Mouse (Mus musculus): ENCODE measurements around the gene Cntrob. TPM values are rescaled to one million over a fixed set of nuclear protein-coding genes. Genes with fewer than 3 reads are reported as not detected.
A peak's percentile ranks its signal among the peaks of the same experiment; 100 is the strongest.

The Cntrob gene
- polyA plus RNA-seq, 1 experiment from 2014 or later: 24.5 TPM

DNA sequence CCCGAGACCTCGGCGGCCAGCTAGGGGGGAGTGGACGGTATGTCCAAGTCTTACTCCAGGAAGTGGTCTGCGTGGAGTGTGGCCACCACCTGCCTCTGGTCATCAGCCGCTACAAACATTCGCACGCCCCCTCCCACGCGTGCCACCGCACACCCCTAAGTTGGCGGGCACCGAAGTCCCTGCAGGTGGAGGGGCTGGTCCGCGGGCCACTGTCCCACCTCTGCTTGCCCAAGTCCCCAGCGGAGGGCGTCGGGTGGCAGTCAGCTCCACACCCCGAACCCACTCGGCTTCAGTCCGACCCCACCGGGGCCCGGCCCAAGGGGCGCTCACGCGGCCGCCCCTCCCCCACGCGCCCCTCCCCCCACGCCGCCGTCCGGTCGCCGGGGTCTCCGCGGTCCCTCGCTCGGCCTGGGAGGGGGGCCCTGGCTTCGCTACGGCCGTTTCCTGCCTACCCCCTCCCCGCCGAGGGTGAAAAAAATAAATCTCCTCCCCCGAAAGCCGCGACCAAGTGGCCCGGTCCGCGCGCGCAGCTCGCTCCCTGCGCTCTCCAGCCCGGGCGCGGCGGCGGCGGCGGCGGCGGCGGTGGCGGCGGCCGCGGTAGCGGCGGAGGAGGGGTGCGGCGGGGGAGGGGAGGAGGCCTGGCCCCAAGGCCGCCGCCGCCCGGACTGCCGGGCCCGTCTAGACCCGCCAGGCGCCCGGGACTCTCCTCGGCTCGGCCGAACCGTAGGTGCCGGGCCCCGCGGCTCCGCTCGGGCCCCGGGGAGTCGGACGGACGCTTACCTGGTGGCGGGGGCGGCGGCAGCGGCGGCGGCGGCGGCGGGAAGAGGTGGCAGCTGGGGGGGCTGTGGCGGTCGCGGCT is 45.0 kb upstream of the Cntrob start:
- Histone ChIP-seq H3K4me2 (ENCODE audit: low read depth, severe bottlenecking) (peak overlapping the region; percentile 94), H3K4me1 (ENCODE audit: control insufficient read depth, insufficient read depth, low read length) (peaks cover 30% of the 10 kb centered on the region), H3K4me3 (ENCODE audit: low read depth, low read length) (peak overlapping the region; percentile 87), H3K9me3 (ENCODE audit: control insufficient read depth, low read length) (no peaks in the 10 kb centered on the region), H3K36me3 (ENCODE audit: control insufficient read depth, insufficient read depth, low read length) (peaks cover 6% of the 10 kb centered on the region; the same call in 1 of the 2 replicates), H3K27me3 (ENCODE audit: control insufficient read depth, insufficient read depth, low read length) (no peaks in the 10 kb centered on the region), H3K27ac (replicated peaks; ENCODE audit: low read depth, low read length) (peak overlapping the region; percentile 99), H3K9ac (ENCODE audit: low read length) (peak overlapping the region; percentile 99)
- ATAC-seq (ENCODE audit: insufficient number of reproducible peaks, low FRiP score, low TSS enrichment, low read depth): 0 out of 2 replicates have a peak, but pooled peaks have one; percentile 10
- peak; percentile 73 for DNase-seq (ENCODE audit: low spot score)
- WGBS: under 1% methylated on average over 38 of the region's 106 CpGs

- Histone ChIP-seq H3K9me3 (ENCODE audit: control insufficient read depth, low read length) (no peaks in the 10 kb centered on the region), H3K27me3 (ENCODE audit: control insufficient read depth, insufficient read depth, low read length) (no peaks in the 10 kb centered on the region), H3K9ac (ENCODE audit: low read length) (peak overlapping the region; percentile 99), H3K27ac (replicated peaks; ENCODE audit: low read depth, low read length) (peak overlapping the region; percentile 99), H3K4me2 (ENCODE audit: low read depth, severe bottlenecking) (peak overlapping the region; percentile 94), H3K4me3 (ENCODE audit: low read depth, low read length) (peak overlapping the region; percentile 87), H3K4me1 (ENCODE audit: control insufficient read depth, insufficient read depth, low read length) (peaks cover 30% of the 10 kb centered on the region), H3K36me3 (ENCODE audit: control insufficient read depth, insufficient read depth, low read length) (peaks cover 7% of the 10 kb centered on the region; the same call in 1 of the 2 replicates)
- WGBS: under 1% methylated on average over 22 of the region's 22 CpGs
- ATAC-seq (ENCODE audit: insufficient number of reproducible peaks, low FRiP score, low TSS enrichment, low read depth) (peak; percentile 19; the same call in 1 of the 2 replicates), DNase-seq (ENCODE audit: low spot score) (peak; percentile 67)
Measured at GRCm38 (mm10) chr11:69367616-69368355, 44.2 kb upstream of the Cntrob start.

GRCm38 (mm10) chr11:69366855-69367615 is 43.5 kb upstream of the Cntrob start:
- H3K27ac ChIP-seq (replicated peaks; ENCODE audit: low read depth, low read length): peak overlapping the region; percentile 99
- peaks cover 30% of the 10 kb centered on the region for H3K4me1 ChIP-seq (ENCODE audit: control insufficient read depth, insufficient read depth, low read length)
- H3K9ac ChIP-seq (ENCODE audit: low read length): peak overlapping the region; percentile 99
- H3K4me2 ChIP-seq (ENCODE audit: low read depth, severe bottlenecking): peak overlapping the region; percentile 94
- no peaks in the 10 kb centered on the region for H3K27me3 ChIP-seq (ENCODE audit: control insufficient read depth, insufficient read depth, low read length)
- peak overlapping the region; percentile 87 for H3K4me3 ChIP-seq (ENCODE audit: low read depth, low read length)
- no peak; the same call in 1 of the 2 replicates for ATAC-seq (ENCODE audit: insufficient number of reproducible peaks, low FRiP score, low TSS enrichment, low read depth)
- no peaks in the 10 kb centered on the region for H3K9me3 ChIP-seq (ENCODE audit: control insufficient read depth, low read length)
- under 1% methylated on average over 22 of the region's 22 CpGs for WGBS
- peak; percentile 74 for DNase-seq (ENCODE audit: low spot score)
- H3K36me3 ChIP-seq (ENCODE audit: control insufficient read depth, insufficient read depth, low read length): peaks cover 7% of the 10 kb centered on the region; the same call in 1 of the 2 replicates

DNA sequence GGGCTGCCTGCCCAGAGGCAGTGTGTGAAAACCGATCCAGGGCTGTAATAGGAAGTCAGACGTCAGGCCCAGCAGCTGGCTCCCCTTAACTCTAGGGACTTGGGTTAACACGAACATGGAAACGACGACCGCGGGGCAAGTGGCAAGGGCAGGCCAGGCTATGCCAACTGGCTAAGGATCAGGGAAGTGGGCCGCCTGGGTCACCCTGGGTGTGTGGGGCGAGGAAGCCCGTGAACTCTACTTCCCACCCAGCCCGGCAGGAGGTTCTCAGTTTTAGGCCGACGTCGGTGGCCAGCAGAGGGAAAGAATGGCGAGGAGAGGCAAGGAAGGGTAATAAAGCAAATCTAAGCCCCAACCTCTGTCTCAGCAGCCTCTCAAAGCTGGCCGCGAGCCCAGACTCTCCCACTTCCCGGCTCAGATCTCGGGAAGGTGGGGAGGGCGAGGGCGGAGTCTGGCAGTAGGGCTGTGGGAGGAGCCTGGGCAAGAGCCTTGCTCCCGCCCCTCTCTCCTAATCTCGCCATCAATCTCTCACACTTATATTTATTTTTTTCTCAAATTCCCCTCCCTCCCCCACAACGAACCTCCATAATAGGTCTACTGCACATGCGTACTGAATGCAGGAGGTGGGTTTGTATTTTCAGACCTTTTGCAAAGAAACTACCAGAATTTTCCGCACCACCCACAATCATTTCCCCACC is 42.7 kb upstream of the Cntrob start:
- Histone ChIP-seq H3K4me2 (ENCODE audit: low read depth, severe bottlenecking) (peak overlapping the region; percentile 94), H3K4me1 (ENCODE audit: control insufficient read depth, insufficient read depth, low read length) (peaks cover 26% of the 10 kb centered on the region), H3K9ac (ENCODE audit: low read length) (peak overlapping the region; percentile 61), H3K36me3 (ENCODE audit: control insufficient read depth, insufficient read depth, low read length) (peaks cover 7% of the 10 kb centered on the region; the same call in 1 of the 2 replicates), H3K9me3 (ENCODE audit: control insufficient read depth, low read length) (no peaks in the 10 kb centered on the region), H3K27ac (replicated peaks; ENCODE audit: low read depth, low read length) (peak overlapping the region; percentile 99), H3K27me3 (ENCODE audit: control insufficient read depth, insufficient read depth, low read length) (no peaks in the 10 kb centered on the region), H3K4me3 (ENCODE audit: low read depth, low read length) (peak overlapping the region; percentile 87)
- peak; percentile 94 for DNase-seq (ENCODE audit: low spot score)
- WGBS: under 1% methylated on average over 26 of the region's 26 CpGs
- peak; percentile 90 for ATAC-seq (ENCODE audit: insufficient number of reproducible peaks, low FRiP score, low TSS enrichment, low read depth)

DNA sequence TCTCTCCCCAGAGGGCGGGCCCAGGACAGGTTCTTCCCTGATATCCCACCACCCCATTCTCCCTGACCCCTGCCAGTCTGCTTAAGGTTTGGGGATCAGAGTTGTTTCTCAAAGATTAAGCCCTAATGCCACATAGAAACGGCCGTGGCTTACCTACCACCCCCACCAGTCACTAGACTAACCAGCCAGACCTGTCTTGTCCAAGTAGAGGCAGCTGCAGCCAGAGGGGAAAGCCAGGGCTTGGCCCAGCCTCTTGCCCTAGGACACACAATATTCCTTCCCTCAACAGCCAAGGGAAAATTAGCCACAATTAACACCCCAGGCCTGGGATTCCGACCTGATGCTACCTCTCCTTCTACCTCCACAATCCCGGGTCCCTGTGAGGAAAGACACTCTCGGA is 42.1 kb upstream of the Cntrob start:
- DNase-seq (ENCODE audit: low spot score) (no peak), ATAC-seq (ENCODE audit: insufficient number of reproducible peaks, low FRiP score, low TSS enrichment, low read depth) (no peak)
- Histone ChIP-seq H3K9me3 (ENCODE audit: control insufficient read depth, low read length) (no peaks in the 10 kb centered on the region), H3K27ac (replicated peaks; ENCODE audit: low read depth, low read length) (peak overlapping the region; percentile 97), H3K9ac (ENCODE audit: low read length) (peak overlapping the region; percentile 61), H3K27me3 (ENCODE audit: control insufficient read depth, insufficient read depth, low read length) (no peaks in the 10 kb centered on the region), H3K4me2 (ENCODE audit: low read depth, severe bottlenecking) (peak overlapping the region; percentile 94), H3K4me1 (ENCODE audit: control insufficient read depth, insufficient read depth, low read length) (peaks cover 23% of the 10 kb centered on the region), H3K36me3 (ENCODE audit: control insufficient read depth, insufficient read depth, low read length) (peaks cover 10% of the 10 kb centered on the region), H3K4me3 (ENCODE audit: low read depth, low read length) (peak overlapping the region; percentile 87)
- 18% methylated on average over 6 of the region's 6 CpGs for WGBS

- Histone ChIP-seq H3K4me1 (ENCODE audit: control insufficient read depth, insufficient read depth, low read length) (peaks cover 23% of the 10 kb centered on the region), H3K4me3 (ENCODE audit: low read depth, low read length) (peak overlapping the region; percentile 87), H3K9me3 (ENCODE audit: control insufficient read depth, low read length) (no peaks in the 10 kb centered on the region), H3K9ac (ENCODE audit: low read length) (peak overlapping the region; percentile 61), H3K36me3 (ENCODE audit: control insufficient read depth, insufficient read depth, low read length) (peaks cover 17% of the 10 kb centered on the region), H3K27ac (replicated peaks; ENCODE audit: low read depth, low read length) (peak overlapping the region; percentile 97), H3K27me3 (ENCODE audit: control insufficient read depth, insufficient read depth, low read length) (no peaks in the 10 kb centered on the region), H3K4me2 (ENCODE audit: low read depth, severe bottlenecking) (peak overlapping the region; percentile 94)
- ATAC-seq (ENCODE audit: insufficient number of reproducible peaks, low FRiP score, low TSS enrichment, low read depth) (no peak), DNase-seq (ENCODE audit: low spot score) (peak; percentile 67)
- 5% methylated on average over 6 of the region's 6 CpGs for WGBS
Measured at GRCm38 (mm10) chr11:69364910-69365309, 41.3 kb upstream of the Cntrob start.

DNA sequence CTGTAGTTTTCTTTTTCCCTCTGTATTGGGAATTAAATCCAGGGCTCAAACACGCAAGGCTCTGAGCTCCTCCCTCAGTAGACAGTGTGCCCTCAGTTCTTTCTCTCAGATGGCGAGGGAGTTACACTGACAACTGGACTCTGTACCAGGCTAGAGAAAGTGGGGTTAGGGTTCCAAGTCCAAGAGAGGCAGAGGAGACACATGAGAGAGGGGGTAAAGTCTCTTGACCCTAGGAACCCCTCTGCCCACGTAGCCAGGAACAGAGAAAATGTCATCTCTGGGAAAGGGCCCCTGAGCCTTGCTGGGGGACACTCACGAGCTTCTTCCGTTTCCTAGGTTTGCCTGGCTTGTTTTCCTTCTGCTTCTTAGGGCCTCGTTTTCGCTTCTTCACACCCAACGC is 40.8 kb upstream of the Cntrob start:
- DNase-seq (ENCODE audit: low spot score) (no peak), ATAC-seq (ENCODE audit: insufficient number of reproducible peaks, low FRiP score, low TSS enrichment, low read depth) (no peak)
- H3K4me2 ChIP-seq (ENCODE audit: low read depth, severe bottlenecking): peak overlapping the region; percentile 15
- H3K4me1 ChIP-seq (ENCODE audit: control insufficient read depth, insufficient read depth, low read length): peaks cover 23% of the 10 kb centered on the region
- no peak overlapping the region; the same call in 1 of the 2 replicates for H3K27ac ChIP-seq (replicated peaks; ENCODE audit: low read depth, low read length)
- H3K4me3 ChIP-seq (ENCODE audit: low read depth, low read length): no peak overlapping the region
- peaks cover 22% of the 10 kb centered on the region for H3K36me3 ChIP-seq (ENCODE audit: control insufficient read depth, insufficient read depth, low read length)
- 58% methylated on average over 8 of the region's 8 CpGs for WGBS
- no peaks in the 10 kb centered on the region for H3K9me3 ChIP-seq (ENCODE audit: control insufficient read depth, low read length)
- peak overlapping the region; percentile 40; the same call in 1 of the 2 replicates for H3K9ac ChIP-seq (ENCODE audit: low read length)
- no peaks in the 10 kb centered on the region for H3K27me3 ChIP-seq (ENCODE audit: control insufficient read depth, insufficient read depth, low read length)

Measured in limb, embryonic 11.5 days (tissue).